Mouse (Mus musculus) small intestine, adult 2 months (tissue): ENCODE data around the gene Abca4. TPM values are rescaled to one million over a fixed set of nuclear protein-coding genes. Genes with fewer than 3 reads are reported as not detected.

ENCODE experiments used
- H3K27ac ChIP-seq: fragments of 200-500 bp; 2 replicates; pipeline ENCODE4 v1.5.1; 2012; ENCODE audit warnings: low read depth, low read length, control low read depth, inconsistent platforms; ENCODE audit not compliant: insufficient read depth
- H3K27me3 ChIP-seq: fragments of 200-500 bp; 2 replicates; pipeline ENCODE4 v1.6.1; 2012; ENCODE audit warnings: mild to moderate bottlenecking, moderate library complexity, low read length, inconsistent platforms; ENCODE audit not compliant: control insufficient read depth, insufficient read depth
- H3K36me3 ChIP-seq: fragments of 200-500 bp; 2 replicates; pipeline ENCODE4 v1.6.1; 2012; ENCODE audit warnings: mild to moderate bottlenecking, low read length, control low read depth, inconsistent platforms; ENCODE audit not compliant: control insufficient read depth, insufficient read depth
- H3K4me1 ChIP-seq: fragments of 200-500 bp; 2 replicates; pipeline ENCODE4 v1.6.1; 2012; ENCODE audit warnings: low read length, inconsistent platforms, mixed read lengths; ENCODE audit not compliant: control insufficient read depth, insufficient read depth, insufficient read length
- H3K4me3 ChIP-seq: fragments of 200-500 bp; 2 replicates; pipeline ENCODE4 v1.5.1; 2012; ENCODE audit warnings: low read depth, mild to moderate bottlenecking, control low read depth, inconsistent platforms, low read length, moderate library complexity
- CTCF ChIP-seq: fragments of 200-500 bp; IDR thresholded peaks from 2 replicates; pipeline ENCODE4 v1.5.1; 2012; ENCODE audit warnings: low read depth, mild to moderate bottlenecking, control low read depth, inconsistent platforms, low read length, moderate library complexity, mixed read lengths; ENCODE audit not compliant: insufficient replicate concordance, insufficient read length; ENCODE audit errors: extremely low read depth
- POLR2A ChIP-seq: fragments of 200-500 bp; IDR thresholded peaks from 2 replicates; pipeline ENCODE4 v1.6.1; 2012; ENCODE audit warnings: low read depth, mild to moderate bottlenecking, control low read depth, inconsistent platforms, low read length, moderate library complexity
- WGBS: fragments of 180-500 bp; shearing (Covaris S2); methylation state at CpG from one replicate; pipeline ENCODE4 v1.1.7; 2018; 5-methylcytosine and 5-hydroxymethylcytosine counted together
- polyA plus RNA-seq: library from polyadenylated mRNA; depleted of rRNA; stranded (reverse); fragments of >200 nt; gene quantifications from 2 replicates; pipeline ENCODE4 v1.2.3, GENCODE M21; 2012

Gene Abca4
- polyA plus RNA-seq, 1 experiment = 0.05 TPM

- H3K27ac ChIP-seq = no peak overlapping the region
- no peaks in the 10 kb centered on the region for H3K36me3 ChIP-seq
- WGBS = 62% methylated on average over 17 of the region's 17 CpGs
- no peak overlapping the region for H3K4me3 ChIP-seq
- TF ChIP-seq CTCF (no peak), POLR2A (no peak)
- H3K4me1 ChIP-seq = no peaks in the 10 kb centered on the region
- no peaks in the 10 kb centered on the region for H3K27me3 ChIP-seq
These were observed 84.8 kb downstream of the Abca4 start for GRCm38 (mm10) chr3:122128999-122129493.

GRCm38 (mm10) chr3:122130771-122131170, 86.5 kb downstream of the Abca4 start:
- H3K36me3 ChIP-seq = no peaks in the 10 kb centered on the region
- H3K27ac ChIP-seq = no peak overlapping the region
- no peaks in the 10 kb centered on the region for H3K4me1 ChIP-seq
- 46% methylated on average over 4 of the region's 4 CpGs for WGBS
- TF ChIP-seq CTCF (no peak), POLR2A (no peak)
- no peaks in the 10 kb centered on the region for H3K27me3 ChIP-seq
- no peak overlapping the region for H3K4me3 ChIP-seq

GRCm38 (mm10) chr3:122131633-122132032, 87.4 kb downstream of the Abca4 start:
- no peak overlapping the region for H3K27ac ChIP-seq
- no peaks in the 10 kb centered on the region for H3K4me1 ChIP-seq
- H3K4me3 ChIP-seq = no peak overlapping the region
- H3K27me3 ChIP-seq = no peaks in the 10 kb centered on the region
- TF ChIP-seq POLR2A (no peak), CTCF (no peak)
- H3K36me3 ChIP-seq = no peaks in the 10 kb centered on the region
- 20% methylated on average over 3 of the region's 3 CpGs for WGBS

- Histone ChIP-seq H3K36me3 (no peaks in the 10 kb centered on the region), H3K4me3 (no peak overlapping the region), H3K4me1 (no peaks in the 10 kb centered on the region), H3K27ac (no peak overlapping the region), H3K27me3 (no peaks in the 10 kb centered on the region)
- TF ChIP-seq CTCF (no peak), POLR2A (no peak)
- 51% methylated on average over 5 of the region's 5 CpGs for WGBS
These were observed 89.0 kb downstream of the Abca4 start for GRCm38 (mm10) chr3:122133255-122133654.

- TF ChIP-seq CTCF (no peak), POLR2A (no peak)
- Histone ChIP-seq H3K27ac (no peak overlapping the region), H3K27me3 (no peaks in the 10 kb centered on the region), H3K4me3 (no peak overlapping the region), H3K36me3 (no peaks in the 10 kb centered on the region), H3K4me1 (no peaks in the 10 kb centered on the region)
- 72% methylated on average over 6 of the region's 6 CpGs for WGBS
These were observed 89.6 kb downstream of the Abca4 start for GRCm38 (mm10) chr3:122133840-122134239.

- H3K4me1 ChIP-seq = no peaks in the 10 kb centered on the region
- H3K27ac ChIP-seq = no peak overlapping the region
- WGBS = 69% methylated on average over 18 of the region's 18 CpGs
- no peaks in the 10 kb centered on the region for H3K27me3 ChIP-seq
- no peak for TF ChIP-seq POLR2A
- peak; percentile 24; the same call in 1 of the 2 replicates for TF ChIP-seq CTCF
- H3K4me3 ChIP-seq = no peak overlapping the region
- no peaks in the 10 kb centered on the region for H3K36me3 ChIP-seq
These were observed 96.6 kb downstream of the Abca4 start for GRCm38 (mm10) chr3:122140589-122141400.

- Histone ChIP-seq H3K27ac (no peak overlapping the region), H3K36me3 (no peaks in the 10 kb centered on the region), H3K27me3 (no peaks in the 10 kb centered on the region), H3K4me3 (no peak overlapping the region), H3K4me1 (no peaks in the 10 kb centered on the region)
- WGBS = 31% methylated on average over 9 of the region's 9 CpGs
- TF ChIP-seq CTCF (no peak), POLR2A (no peak)
These were observed 98.1 kb downstream of the Abca4 start for GRCm38 (mm10) chr3:122142256-122142922.
